Mouse (Mus musculus): Measurements from ENCODE around the gene Zfp575.

DNA sequence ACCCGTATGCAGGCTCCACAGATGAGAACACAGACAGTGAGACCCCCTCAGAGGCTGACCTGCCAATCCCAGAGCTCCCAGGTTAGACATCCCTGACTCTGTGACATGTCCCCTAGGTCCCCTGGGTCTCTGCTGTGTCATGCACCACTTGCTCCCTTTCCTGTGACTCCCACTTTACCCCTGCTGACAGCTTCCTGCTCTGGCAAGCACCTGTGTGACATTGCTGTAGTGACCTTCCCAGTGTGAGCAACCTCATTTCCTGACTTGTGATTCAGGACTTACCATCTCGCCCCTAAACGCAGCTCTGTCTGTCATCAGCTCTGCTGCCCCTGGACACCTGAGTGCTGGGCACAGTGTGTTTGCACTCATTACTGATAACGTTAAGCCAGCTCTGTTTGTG, 16.4 kb downstream of the Zfp575 start:
- TF ChIP-seq CTCF (IDR thresholded peaks at IDR 0.05; ENCODE audit: low read depth), result no peak
- TF ChIP-seq EP300 (IDR thresholded peaks at IDR 0.05; ENCODE audit: low read depth), result no peak

Measured in liver, embryonic 14.5 days (tissue).